7 mouse cellular contexts compared by ENCODE assay signal in genomic region chr8:84705960-84706359, GRCm38 (mm10). TPM values are rescaled to one million over a fixed set of nuclear protein-coding genes. Genes with fewer than 3 reads are reported as not detected.
DNase-seq lines count a peak whose midpoint lies in the region; ATAC-seq and TF ChIP-seq lines count a peak whose summit lies in the region.

No protein-coding gene starts in this region.

- H3K4me2 ChIP-seq in lung, embryonic 16.5 days (ENCODE audit: low read depth, low read length), result peak overlapping the region; percentile 60
- H3K4me2 ChIP-seq in forebrain, embryonic 14.5 days (ENCODE audit: low read length), result peak overlapping the region; percentile 52
- H3K4me2 ChIP-seq in limb, embryonic 14.5 days (replicated peaks; ENCODE audit: low read depth, low read length, severe bottlenecking), result peak overlapping the region; percentile 37
- H3K4me2 ChIP-seq in stomach, embryonic 15.5 days, result peak overlapping the region; percentile 54

- H3K27ac ChIP-seq in lung, embryonic 16.5 days (ENCODE audit: low read length), result no peak overlapping the region; the same call in 1 of the 2 replicates
- H3K27ac ChIP-seq in forebrain, embryonic 14.5 days (ENCODE audit: low read depth, low read length), result peak overlapping the region; percentile 96
- no peak overlapping the region for H3K27ac ChIP-seq in limb, embryonic 14.5 days (replicated peaks; ENCODE audit: low read depth, low read length)
- H3K27ac ChIP-seq in stomach, embryonic 15.5 days, result peak overlapping the region; percentile 13; the same call in 1 of the 2 replicates

- H3K9ac ChIP-seq in lung, embryonic 16.5 days (ENCODE audit: low read length), result peak overlapping the region; percentile 63; the same call in 1 of the 2 replicates
- peak overlapping the region; percentile 75 for H3K9ac ChIP-seq in forebrain, embryonic 14.5 days (ENCODE audit: low read length)
- H3K9ac ChIP-seq in limb, embryonic 14.5 days (ENCODE audit: low read depth, low read length, severe bottlenecking), result no peak overlapping the region
- no peak overlapping the region for H3K9ac ChIP-seq in stomach, embryonic 15.5 days

- H3K4me1 ChIP-seq in lung, embryonic 16.5 days (replicated peaks; ENCODE audit: control insufficient read depth, insufficient read depth, low read length), result peaks cover 50% of the 10 kb centered on the region
- peaks cover 35% of the 10 kb centered on the region for H3K4me1 ChIP-seq in lung, adult 2 months (ENCODE audit: control insufficient read depth, insufficient read depth, low read length)
- peaks cover 35% of the 10 kb centered on the region for H3K4me1 ChIP-seq in forebrain, embryonic 14.5 days (ENCODE audit: control insufficient read depth, insufficient read depth, low read length)
- H3K4me1 ChIP-seq in limb, embryonic 14.5 days (ENCODE audit: control insufficient read depth, insufficient read depth, low read length), result peaks cover 64% of the 10 kb centered on the region
- H3K4me1 ChIP-seq in stomach, embryonic 15.5 days, result peaks cover 61% of the 10 kb centered on the region

- DNase-seq in lung, adult 2 months, result no peak
- DNase-seq in forebrain, embryonic 14.5 days (ENCODE audit: low spot score), result no peak
- no peak for DNase-seq in limb, embryonic 14.5 days (ENCODE audit: low spot score)
- no peak for DNase-seq in cerebellum, adult 11 months
- DNase-seq in layer of hippocampus, adult 9-10 months (ENCODE audit: low spot score), result no peak

- no peak for TF ChIP-seq CTCF in lung, adult 2 months (IDR thresholded peaks at IDR 0.05; ENCODE audit: insufficient read depth, low read length)

- H3K27me3 ChIP-seq in lung, embryonic 16.5 days (ENCODE audit: control insufficient read depth, insufficient read depth, low read depth, low read length), result peaks cover 7% of the 10 kb centered on the region
- peaks cover 44% of the 10 kb centered on the region for H3K27me3 ChIP-seq in forebrain, embryonic 14.5 days (replicated peaks; ENCODE audit: control insufficient read depth, insufficient read depth, low read length)
- peaks cover 55% of the 10 kb centered on the region for H3K27me3 ChIP-seq in limb, embryonic 14.5 days (ENCODE audit: control insufficient read depth, insufficient read depth, low read length)
- peaks cover 50% of the 10 kb centered on the region for H3K27me3 ChIP-seq in stomach, embryonic 15.5 days (replicated peaks)

- 29% methylated on average over 12 of the region's 12 CpGs for WGBS in lung, embryonic 16.5 days
- 39% methylated on average over 12 of the region's 12 CpGs for WGBS in lung, adult 2 months
- 4% methylated on average over 12 of the region's 12 CpGs for WGBS in forebrain, embryonic 14.5 days
- WGBS in limb, embryonic 14.5 days, result 19% methylated on average over 12 of the region's 12 CpGs
- 23% methylated on average over 12 of the region's 12 CpGs for WGBS in stomach, embryonic 15.5 days

- no peaks in the 10 kb centered on the region for H3K36me3 ChIP-seq in lung, embryonic 16.5 days (ENCODE audit: control insufficient read depth, insufficient read depth, low read length)
- peaks cover 19% of the 10 kb centered on the region for H3K36me3 ChIP-seq in forebrain, embryonic 14.5 days (ENCODE audit: control insufficient read depth, insufficient read depth, low read length)
- peaks cover 53% of the 10 kb centered on the region for H3K36me3 ChIP-seq in limb, embryonic 14.5 days (ENCODE audit: control insufficient read depth, insufficient read depth, low read length)
- 0 out of 2 replicates have a peak, but pooled peaks cover 3% of the 10 kb centered on the region for H3K36me3 ChIP-seq in stomach, embryonic 15.5 days

- no peak for ATAC-seq in lung, embryonic 16.5 days (ENCODE audit: low read depth)
- no peak for ATAC-seq in forebrain, embryonic 14.5 days
- no peak for ATAC-seq in limb, embryonic 14.5 days (ENCODE audit: low FRiP score, low read depth)
- ATAC-seq in stomach, embryonic 15.5 days (ENCODE audit: insufficient read depth, low FRiP score, low read depth), result no peak

- peak overlapping the region; percentile 38 for H3K4me3 ChIP-seq in lung, embryonic 16.5 days (ENCODE audit: low read length)
- H3K4me3 ChIP-seq in lung, adult 2 months (replicated peaks; ENCODE audit: extremely low read depth, low read depth, low read length), result no peak overlapping the region
- peak overlapping the region; percentile 27 for H3K4me3 ChIP-seq in forebrain, embryonic 14.5 days (ENCODE audit: low read depth, low read length)
- H3K4me3 ChIP-seq in limb, embryonic 14.5 days (replicated peaks; ENCODE audit: low read length), result peak overlapping the region; percentile 21
- peak overlapping the region; percentile 37 for H3K4me3 ChIP-seq in stomach, embryonic 15.5 days (replicated peaks)

- H3K9me3 ChIP-seq in lung, embryonic 16.5 days (ENCODE audit: control insufficient read depth, low read length), result no peaks in the 10 kb centered on the region
- no peaks in the 10 kb centered on the region for H3K9me3 ChIP-seq in forebrain, embryonic 14.5 days (replicated peaks; ENCODE audit: control insufficient read depth, low read length)
- H3K9me3 ChIP-seq in limb, embryonic 14.5 days (ENCODE audit: control insufficient read depth, low read length), result no peaks in the 10 kb centered on the region
- no peaks in the 10 kb centered on the region for H3K9me3 ChIP-seq in stomach, embryonic 15.5 days

- no peak for TF ChIP-seq POLR2A in lung, adult 2 months (IDR thresholded peaks at IDR 0.05; ENCODE audit: borderline replicate concordance, extremely low read depth, low read depth, low read length)
- no peak for TF ChIP-seq POLR2A in limb, embryonic 14.5 days (IDR thresholded peaks at IDR 0.05; ENCODE audit: borderline replicate concordance, extremely low read depth, insufficient read depth, insufficient read length)

RNA-seq across cellular contexts. Expression of gene Lyl1, which starts 4.7 kb away (rescaled TPM):
- 11.4 and 12.5 TPM in 2 replicates for polyA plus RNA-seq in lung, embryonic 16.5 days (2015; fragmentation: Nextera tagmentation; extraction: Ambion mirVana)
- 20.2 and 21.9 TPM in 2 replicates for polyA plus RNA-seq in lung, adult 2 months (2012; rRNA removed)
- 2.9 and 3.8 TPM in 2 replicates for polyA plus RNA-seq in forebrain, embryonic 14.5 days (2014; fragmentation: Nextera tagmentation; extraction: Ambion mirVana)
- 7.1 and 7.6 TPM in 2 replicates for polyA plus RNA-seq in limb, embryonic 14.5 days (2012; rRNA removed)
- polyA plus RNA-seq in limb, embryonic 14.5 days (2014; fragmentation: Nextera tagmentation; extraction: Ambion mirVana), result 5.6 and 6.2 TPM in 2 replicates
- polyA plus RNA-seq in stomach, embryonic 15.5 days (2015; fragmentation: Nextera tagmentation; extraction: Ambion mirVana), result 7.1 and 9.7 TPM in 2 replicates

RNA-seq across cellular contexts. Expression of gene G430095P16Rik, which starts 16.8 kb away (rescaled TPM):
- 3.1 and 3.7 TPM in 2 replicates for polyA plus RNA-seq in lung, embryonic 16.5 days (2015; fragmentation: Nextera tagmentation; extraction: Ambion mirVana)
- polyA plus RNA-seq in lung, adult 2 months (2012; rRNA removed), result 2.0 and 2.8 TPM in 2 replicates
- 1.5 and 1.7 TPM in 2 replicates for polyA plus RNA-seq in forebrain, embryonic 14.5 days (2014; fragmentation: Nextera tagmentation; extraction: Ambion mirVana)
- 4.3 and 4.8 TPM in 2 replicates for polyA plus RNA-seq in limb, embryonic 14.5 days (2012; rRNA removed)
- polyA plus RNA-seq in limb, embryonic 14.5 days (2014; fragmentation: Nextera tagmentation; extraction: Ambion mirVana), result 5.7 and 6.0 TPM in 2 replicates
- 3.5 and 4.1 TPM in 2 replicates for polyA plus RNA-seq in stomach, embryonic 15.5 days (2015; fragmentation: Nextera tagmentation; extraction: Ambion mirVana)

RNA-seq across cellular contexts. Expression of gene Nacc1, which starts 18.3 kb away (rescaled TPM):
- 16.9 and 19.5 TPM in 2 replicates for polyA plus RNA-seq in lung, embryonic 16.5 days (2015; fragmentation: Nextera tagmentation; extraction: Ambion mirVana)
- polyA plus RNA-seq in lung, adult 2 months (2012; rRNA removed), result 72.5 and 81.8 TPM in 2 replicates
- 17.0 and 17.6 TPM in 2 replicates for polyA plus RNA-seq in forebrain, embryonic 14.5 days (2014; fragmentation: Nextera tagmentation; extraction: Ambion mirVana)
- polyA plus RNA-seq in limb, embryonic 14.5 days (2012; rRNA removed), result 68.8 and 86.2 TPM in 2 replicates
- polyA plus RNA-seq in limb, embryonic 14.5 days (2014; fragmentation: Nextera tagmentation; extraction: Ambion mirVana), result 18.5 and 19.8 TPM in 2 replicates
- 15.8 and 17.4 TPM in 2 replicates for polyA plus RNA-seq in stomach, embryonic 15.5 days (2015; fragmentation: Nextera tagmentation; extraction: Ambion mirVana)

RNA-seq across cellular contexts. Expression of gene Trmt1, which starts 19.9 kb away (rescaled TPM):
- 54.7 and 58.8 TPM in 2 replicates for polyA plus RNA-seq in lung, embryonic 16.5 days (2015; fragmentation: Nextera tagmentation; extraction: Ambion mirVana)
- polyA plus RNA-seq in lung, adult 2 months (2012; rRNA removed), result 87.5 and 99.1 TPM in 2 replicates
- polyA plus RNA-seq in forebrain, embryonic 14.5 days (2014; fragmentation: Nextera tagmentation; extraction: Ambion mirVana), result 47.8 and 52.3 TPM in 2 replicates
- 144 and 158 TPM in 2 replicates for polyA plus RNA-seq in limb, embryonic 14.5 days (2012; rRNA removed)
- 71.0 and 71.7 TPM in 2 replicates for polyA plus RNA-seq in limb, embryonic 14.5 days (2014; fragmentation: Nextera tagmentation; extraction: Ambion mirVana)
- polyA plus RNA-seq in stomach, embryonic 15.5 days (2015; fragmentation: Nextera tagmentation; extraction: Ambion mirVana), result 56.2 and 63.9 TPM in 2 replicates

RNA-seq across cellular contexts. Expression of gene Ier2, which starts 43.3 kb away (rescaled TPM):
- polyA plus RNA-seq in lung, embryonic 16.5 days (2015; fragmentation: Nextera tagmentation; extraction: Ambion mirVana), result 83.2 and 87.4 TPM in 2 replicates
- polyA plus RNA-seq in lung, adult 2 months (2012; rRNA removed), result 34.6 and 47.1 TPM in 2 replicates
- polyA plus RNA-seq in forebrain, embryonic 14.5 days (2014; fragmentation: Nextera tagmentation; extraction: Ambion mirVana), result 26.5 and 29.3 TPM in 2 replicates
- 33.3 and 38.2 TPM in 2 replicates for polyA plus RNA-seq in limb, embryonic 14.5 days (2012; rRNA removed)
- polyA plus RNA-seq in limb, embryonic 14.5 days (2014; fragmentation: Nextera tagmentation; extraction: Ambion mirVana), result 66.0 and 70.1 TPM in 2 replicates
- 86.4 and 90.3 TPM in 2 replicates for polyA plus RNA-seq in stomach, embryonic 15.5 days (2015; fragmentation: Nextera tagmentation; extraction: Ambion mirVana)

Comparison
In these comparisons a context has a peak if more than half of its experiments do, and no peak if none do; other contexts are left out.
1. H3K27ac ChIP-seq: peak in forebrain, embryonic 14.5 days (single experiment) and stomach, embryonic 15.5 days (single experiment); none in lung, embryonic 16.5 days (single experiment) and limb, embryonic 14.5 days (single experiment).
2. H3K9ac ChIP-seq: peak in lung, embryonic 16.5 days (single experiment) and forebrain, embryonic 14.5 days (single experiment); none in limb, embryonic 14.5 days (single experiment) and stomach, embryonic 15.5 days (single experiment).
3. Peak in every context shown above with its lines, with median percentiles within 50 percentile points of each other: H3K4me2 ChIP-seq.